15 mouse cellular contexts compared by ENCODE assay signal in the genomic region with DNA sequence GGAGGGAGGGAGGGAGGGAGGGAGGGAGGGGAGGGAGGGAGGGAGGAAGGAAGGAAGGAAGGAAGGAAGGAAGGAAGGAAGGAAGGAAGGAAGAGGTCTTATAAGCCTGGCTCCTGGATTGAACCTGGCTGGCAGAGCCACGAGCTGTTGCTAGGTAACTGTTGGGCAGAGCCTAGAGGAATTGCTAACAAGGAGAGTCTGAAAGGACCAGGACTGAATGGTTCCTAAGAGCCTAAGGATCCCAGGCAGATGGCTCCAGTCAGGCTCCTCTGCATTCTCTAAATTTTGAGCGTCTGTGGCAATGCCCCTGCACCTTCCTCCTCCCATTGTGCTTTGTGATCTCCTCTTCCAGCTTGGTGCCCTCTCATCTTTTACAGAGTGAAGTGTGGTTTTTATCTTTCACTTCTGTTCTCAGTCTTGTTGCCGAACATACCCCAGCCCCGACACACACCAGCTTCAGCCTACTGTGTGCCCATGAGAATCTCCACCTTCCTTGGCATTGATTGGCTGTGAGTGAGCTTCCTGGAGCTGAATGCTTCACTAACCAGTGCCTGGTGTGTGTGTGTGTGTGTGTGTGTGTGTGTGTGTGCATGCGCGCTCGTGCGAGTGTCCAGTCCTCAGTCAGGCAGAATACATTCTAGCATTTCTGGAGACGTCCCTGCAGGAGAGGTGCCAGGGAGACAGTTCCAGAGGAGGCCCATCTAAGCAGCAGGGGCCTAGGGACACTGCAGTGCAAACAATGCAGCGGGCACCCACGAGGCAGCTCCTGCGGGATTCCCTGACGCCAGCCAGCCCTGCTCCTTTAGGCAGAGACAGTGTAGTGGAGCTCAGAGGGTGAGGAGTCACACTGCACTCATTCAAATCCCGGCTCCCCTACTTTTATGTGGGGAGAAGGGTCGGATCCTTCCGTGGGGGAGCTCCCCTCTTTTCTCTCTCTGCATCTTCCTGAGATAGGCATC. TPM values are rescaled to one million over a fixed set of nuclear protein-coding genes. Genes with fewer than 3 reads are reported as not detected.
A peak's percentile ranks its signal among the peaks of the same experiment; 100 is the strongest.
DNase-seq lines count a peak whose midpoint lies in the region; ATAC-seq and TF ChIP-seq lines count a peak whose summit lies in the region.
"Had no signal": no experiment of that assay in that cellular context is flagged by ENCODE, and none has a peak within 500 bp of the region (broad histone marks: within the 10 kb centered on the region; RNA-seq: fewer than 3 reads in every experiment).

No protein-coding gene starts in this region.

- no peaks in the 10 kb centered on the region for H3K36me3 ChIP-seq in hindbrain, embryonic 13.5 days
- H3K36me3 ChIP-seq in neural tube, embryonic 12.5 days = no peaks in the 10 kb centered on the region
- H3K36me3 ChIP-seq in stomach, postnatal 0 days (ENCODE audit: control insufficient read depth, insufficient read depth, low read length) = no peaks in the 10 kb centered on the region
- H3K36me3 ChIP-seq: heart, embryonic 13.5 days had no signal

- peak; percentile 86 for ATAC-seq in hindbrain, embryonic 13.5 days (ENCODE audit: low FRiP score)
- ATAC-seq in neural tube, embryonic 12.5 days (ENCODE audit: low FRiP score, low read depth) = peak; percentile 73
- no peak for ATAC-seq in monocyte, adult 5-6 weeks (replicated peaks; ENCODE audit: insufficient number of reproducible peaks, low FRiP score, low TSS enrichment, poor library complexity, severe bottlenecking)
- ATAC-seq in stomach, postnatal 0 days (ENCODE audit: low FRiP score, low TSS enrichment) = no peak

- no peak overlapping the region for H3K4me3 ChIP-seq in hindbrain, embryonic 13.5 days
- H3K4me3 ChIP-seq in neural tube, embryonic 12.5 days = no peak overlapping the region
- H3K4me3 ChIP-seq in stomach, postnatal 0 days (ENCODE audit: low read depth, low read length) = no peak overlapping the region
- H3K4me3 ChIP-seq: gastrocnemius, adult 2 months; heart, embryonic 13.5 days had no signal

- no peaks in the 10 kb centered on the region for H3K27me3 ChIP-seq in hindbrain, embryonic 13.5 days
- no peaks in the 10 kb centered on the region for H3K27me3 ChIP-seq in neural tube, embryonic 12.5 days (replicated peaks)
- no peaks in the 10 kb centered on the region for H3K27me3 ChIP-seq in stomach, postnatal 0 days (ENCODE audit: control insufficient read depth, insufficient read depth, low read length)
- H3K27me3 ChIP-seq: heart, embryonic 13.5 days had no signal

- H3K9ac ChIP-seq in hindbrain, embryonic 13.5 days = no peak overlapping the region
- no peak overlapping the region for H3K9ac ChIP-seq in neural tube, embryonic 12.5 days
- no peak overlapping the region for H3K9ac ChIP-seq in stomach, postnatal 0 days (ENCODE audit: low read length)
- H3K9ac ChIP-seq: heart, embryonic 13.5 days; liver, embryonic 14.5 days had no signal

- no peaks in the 10 kb centered on the region for H3K9me3 ChIP-seq in hindbrain, embryonic 13.5 days
- no peaks in the 10 kb centered on the region for H3K9me3 ChIP-seq in neural tube, embryonic 12.5 days
- H3K9me3 ChIP-seq in stomach, postnatal 0 days (ENCODE audit: control insufficient read depth, low read length) = no peaks in the 10 kb centered on the region
- H3K9me3 ChIP-seq: heart, embryonic 13.5 days had no signal

- H3K4me2 ChIP-seq in hindbrain, embryonic 13.5 days = peak overlapping the region; percentile 20
- H3K4me2 ChIP-seq in neural tube, embryonic 12.5 days (replicated peaks) = no peak overlapping the region; the same call in 1 of the 2 replicates
- no peak overlapping the region for H3K4me2 ChIP-seq in stomach, postnatal 0 days (replicated peaks; ENCODE audit: low read depth)
- H3K4me2 ChIP-seq: heart, embryonic 13.5 days had no signal

- WGBS in hindbrain, embryonic 13.5 days = 49% methylated on average over 16 of the region's 16 CpGs
- WGBS in neural tube, embryonic 12.5 days = 62% methylated on average over 16 of the region's 16 CpGs
- WGBS in stomach, postnatal 0 days = 52% methylated on average over 16 of the region's 16 CpGs

- no peak for TF ChIP-seq CTCF in stomach, postnatal 0 days (IDR thresholded peaks at IDR 0.05; ENCODE audit: low read depth)

- no peak for TF ChIP-seq EP300 in stomach, postnatal 0 days (optimal IDR thresholded peaks at IDR 0.05)

- peak overlapping the region; percentile 72 for H3K27ac ChIP-seq in hindbrain, embryonic 13.5 days
- H3K27ac ChIP-seq in neural tube, embryonic 12.5 days = no peak overlapping the region
- H3K27ac ChIP-seq in stomach, postnatal 0 days (replicated peaks) = no peak overlapping the region
- H3K27ac ChIP-seq: gastrocnemius, adult 2 months; heart, embryonic 13.5 days; liver, embryonic 14.5 days had no signal

- intact Hi-C loops in left cerebral cortex, postnatal 14 days (cut with DNase I) = no loop called here
- intact Hi-C loops in gastrocnemius, postnatal 14 days (cut with DNase I; ENCODE audit: low total_unique reads) = no loop called here

- peaks cover 16% of the 10 kb centered on the region for H3K4me1 ChIP-seq in hindbrain, embryonic 13.5 days (replicated peaks)
- peaks cover 17% of the 10 kb centered on the region for H3K4me1 ChIP-seq in neural tube, embryonic 12.5 days
- no peaks in the 10 kb centered on the region for H3K4me1 ChIP-seq in stomach, postnatal 0 days (replicated peaks; ENCODE audit: control insufficient read depth, insufficient read depth)

- DNase-seq in left cerebral cortex, postnatal 14 days (ENCODE audit: low spot score in 2 of 2) = peak; percentile 31 to 56
- no peak for DNase-seq in left cerebral cortex, adult 11 months (ENCODE audit: low spot score)
- DNase-seq in embryo, embryonic 10.5 days (ENCODE audit: low spot score) = peak; percentile 18
- no peak for DNase-seq in stomach, postnatal 0 days (ENCODE audit: low spot score)
- DNase-seq in gastrocnemius, postnatal 14 days = no peak
- DNase-seq: gastrocnemius, adult 2 months; kidney, adult 18-20 months had no signal

RNA-seq across cellular contexts. Expression of a gene that starts 16.3 kb away (rescaled TPM):
- total RNA-seq in left cerebral cortex, postnatal 14 days (2021) = 1 to 10 TPM in 1 of 2 experiments, under 1 TPM in 1; 0.81 to 1.3 TPM
- polyA plus RNA-seq in hindbrain, embryonic 13.5 days (2015; fragmentation: Nextera tagmentation; extraction: Ambion mirVana) = 1.9 and 3.0 TPM in 2 replicates
- 0.20 TPM in 1 of 2 replicates, not detected in the other for polyA plus RNA-seq in neural tube, embryonic 12.5 days (2016; fragmentation: Nextera tagmentation; extraction: Ambion mirVana)
- not detected in 3 replicates for total RNA-seq in monocyte, adult 5-6 weeks (2017)
- 0.42 and 0.62 TPM in 2 replicates for polyA plus RNA-seq in stomach, postnatal 0 days (2015; fragmentation: Nextera tagmentation; extraction: Ambion mirVana)
- total RNA-seq in gastrocnemius, postnatal 14 days (2021) = not detected
- total RNA-seq: gastrocnemius, adult 2 months; megakaryocyte, adult 5-6 weeks had no signal
- polyA plus RNA-seq: liver, embryonic 14.5 days had no signal

RNA-seq across cellular contexts. Expression of a gene that starts 26.0 kb away (rescaled TPM):
- total RNA-seq in left cerebral cortex, postnatal 14 days (2021) = under 1 TPM; 0.31 to 0.38 TPM
- not detected in 2 replicates for polyA plus RNA-seq in hindbrain, embryonic 13.5 days (2015; fragmentation: Nextera tagmentation; extraction: Ambion mirVana)
- polyA plus RNA-seq in neural tube, embryonic 12.5 days (2016; fragmentation: Nextera tagmentation; extraction: Ambion mirVana) = not detected in 2 replicates
- not detected in 3 replicates for total RNA-seq in monocyte, adult 5-6 weeks (2017)
- polyA plus RNA-seq in stomach, postnatal 0 days (2015; fragmentation: Nextera tagmentation; extraction: Ambion mirVana) = not detected in 2 replicates
- total RNA-seq in gastrocnemius, postnatal 14 days (2021) = not detected
- total RNA-seq: adrenal gland, adult 18-20 months; gastrocnemius, adult 2 months; megakaryocyte, adult 5-6 weeks had no signal
- polyA plus RNA-seq: embryonic facial prominence, embryonic 14.5 days; heart, embryonic 13.5 days; liver, embryonic 14.5 days had no signal

Comparison
In these comparisons a context has a peak if more than half of its experiments do, and no peak if none do; other contexts are left out.
1. DNase-seq: peak in left cerebral cortex, postnatal 14 days (2 of 2) and embryo, embryonic 10.5 days (single experiment); none in left cerebral cortex, adult 11 months (single experiment), stomach, postnatal 0 days (single experiment) and gastrocnemius, postnatal 14 days (single experiment).
2. ATAC-seq: peak in hindbrain, embryonic 13.5 days (single experiment) and neural tube, embryonic 12.5 days (single experiment); none in monocyte, adult 5-6 weeks (single experiment) and stomach, postnatal 0 days (single experiment).